Mouse (Mus musculus) embryonic stem cell, embryonic (primary cell): ENCODE results near the gene Cops4.

Experiments
- CTCF ChIA-PET, 4 experiments: fragments of 300-600 bp in 2 of 4; fragments of 350-600 bp in 2 of 4; sonication (Branson Sonifier 250); formaldehyde crosslinking; loops; one replicate each; lab custom pipeline; 2022; ENCODE audit warnings: inconsistent platforms in 2 of 4; lab: Charles Lee
- POLR2A ChIA-PET, 4 experiments: fragments of 300-600 bp in 2 of 4; fragments of 350-600 bp in 2 of 4; sonication (Branson Sonifier 250); formaldehyde crosslinking; loops; one replicate each; lab custom pipeline; 2022; ENCODE audit warnings: antibody characterized with exemption in 4 of 4, inconsistent platforms in 1 of 4; lab: Charles Lee

Cops4 gene

GRCm38 (mm10) chr5:100518049-100519026 lies at the start of gene Cops4:
TSS of gene Cops4 (plus strand) at chr5:100518309.
- ChIA-PET CTCF (interaction anchor here in 3 of 4 experiments (0.6 to 1.1 kb wide), 9 partner anchors 18 to 235 kb away, joined by 3 to 4 read pairs (median 3); partner anchors contain the start of gene Coq2 (in 1 of the 3)), POLR2A (interaction anchor here (0.6 to 3.6 kb wide), 118 partner anchors 8 to 869 kb away, joined by 3 to 54 read pairs (median 4); partner anchors contain the start of genes Coq2 (in 3 of the 4), Helq (in 3 of the 4), Mrps18c (in 3 of the 4) and Lin54 (in 2 of the 4))

GRCm38 (mm10) chr5:100476328-100476727 lies 41.8 kb upstream of the Cops4 start:
- POLR2A ChIA-PET = interaction anchor here in 3 of 4 experiments (0.6 to 1.9 kb wide), 28 partner anchors 9 to 1538 kb away, joined by 3 to 11 read pairs (median 4); partner anchors contain the start of genes Cops4 (in 1 of the 3), Coq2 (in 1 of the 3) and Lin54 (in 1 of the 3)
- CTCF ChIA-PET = interaction anchor here (0.6 to 2.1 kb wide), 55 partner anchors 10 to 1224 kb away, joined by 3 to 34 read pairs (median 4); partner anchors contain the start of gene Cops4 (in 3 of the 4)

GRCm38 (mm10) chr5:100477604-100478003 lies 40.5 kb upstream of the Cops4 start:
- POLR2A ChIA-PET = interaction anchor here in 2 of 4 experiments (1.5 to 1.9 kb wide), 2 partner anchors 11 to 59 kb away, joined by 4 to 5 read pairs; no protein-coding TSS in a partner anchor
- CTCF ChIA-PET = interaction anchor here in 2 of 4 experiments (0.5 to 1.9 kb wide), 2 partner anchors 10 to 198 kb away, joined by 3 to 6 read pairs; partner anchors contain the start of gene Coq2 (in 1 of the 2)

GRCm38 (mm10) chr5:100483569-100483968 lies 34.5 kb upstream of the Cops4 start:
- POLR2A ChIA-PET = interaction anchor here in 3 of 4 experiments (0.7 to 2.0 kb wide), 6 partner anchors 15 to 84 kb away, joined by 3 to 9 read pairs (median 4); partner anchors contain the start of gene Cops4 (in 1 of the 3)
- CTCF ChIA-PET = interaction anchor here in 1 of 4 experiments (0.7 kb wide), 1 partner anchor 225 kb away, joined by 4 read pairs; no protein-coding TSS in a partner anchor

- CTCF ChIA-PET = interaction anchor here in 3 of 4 experiments (0.7 to 2.4 kb wide), 5 partner anchors 10 to 205 kb away, joined by 3 to 8 read pairs (median 5); no protein-coding TSS in a partner anchor
- POLR2A ChIA-PET = interaction anchor here in 3 of 4 experiments (0.7 to 2.6 kb wide), 14 partner anchors 11 to 448 kb away, joined by 3 to 10 read pairs (median 4); partner anchors contain the start of gene Cops4 (in 1 of the 3)
Observed at GRCm38 (mm10) chr5:100487120-100487519, 31.0 kb upstream of the Cops4 start.

- CTCF ChIA-PET = interaction anchor here in 2 of 4 experiments (0.7 kb wide), 2 partner anchors 234 to 1290 kb away, joined by 3 to 8 read pairs; no protein-coding TSS in a partner anchor
- POLR2A ChIA-PET = interaction anchor here in 2 of 4 experiments (0.5 to 4.1 kb wide), 6 partner anchors 10 to 449 kb away, joined by 3 to 14 read pairs (median 5); partner anchors contain the start of gene Hnrnpdl (in 1 of the 2)
Observed at GRCm38 (mm10) chr5:100488231-100488630, 29.9 kb upstream of the Cops4 start.

- POLR2A ChIA-PET = interaction anchor here in 3 of 4 experiments (0.5 to 4.1 kb wide), 10 partner anchors 8 to 116 kb away, joined by 3 to 18 read pairs (median 4); no protein-coding TSS in a partner anchor
Observed at GRCm38 (mm10) chr5:100489340-100489739, 28.8 kb upstream of the Cops4 start.

GRCm38 (mm10) chr5:100491704-100492103 lies 26.4 kb upstream of the Cops4 start:
- CTCF ChIA-PET = interaction anchor here in 1 of 4 experiments (1.8 kb wide), 1 partner anchor 16 kb away, joined by 7 read pairs; no protein-coding TSS in a partner anchor
- POLR2A ChIA-PET = interaction anchor here in 3 of 4 experiments (0.6 to 4.1 kb wide), 12 partner anchors 7 to 69 kb away, joined by 3 to 18 read pairs (median 8); partner anchors contain the start of genes Cops4 (in 2 of the 3) and Lin54 (in 1 of the 3)

More at GRCm38 (mm10) chr5:100489340-100489739, 28.8 kb upstream of the Cops4 start:
- CTCF ChIA-PET = interaction anchor here in 3 of 4 experiments (1.0 to 1.7 kb wide), 3 partner anchors 13 kb away, joined by 3 read pairs; no protein-coding TSS in a partner anchor

- POLR2A ChIA-PET = interaction anchor here in 3 of 4 experiments (0.6 to 3.8 kb wide), 26 partner anchors 9 to 460 kb away, joined by 3 to 36 read pairs (median 5); partner anchors contain the start of gene Cops4 (in 3 of the 3)
Observed at GRCm38 (mm10) chr5:100498436-100499180, 19.5 kb upstream of the Cops4 start.

GRCm38 (mm10) chr5:100499243-100499642 lies 18.9 kb upstream of the Cops4 start:
- POLR2A ChIA-PET = interaction anchor here in 2 of 4 experiments (0.8 to 3.8 kb wide), 13 partner anchors 9 to 335 kb away, joined by 3 to 36 read pairs (median 9); partner anchors contain the start of gene Cops4 (in 2 of the 2)
- CTCF ChIA-PET = interaction anchor here in 1 of 4 experiments (0.9 kb wide), 1 partner anchor 8 kb away, joined by 3 read pairs; no protein-coding TSS in a partner anchor

More at GRCm38 (mm10) chr5:100498436-100499180, 19.5 kb upstream of the Cops4 start:
- CTCF ChIA-PET = interaction anchor here in 3 of 4 experiments (0.7 to 1.2 kb wide), 3 partner anchors 8 to 22 kb away, joined by 3 to 5 read pairs (median 3); partner anchors contain the start of gene Cops4 (in 1 of the 3)

GRCm38 (mm10) chr5:100499831-100500304 lies 18.2 kb upstream of the Cops4 start:
- CTCF ChIA-PET = interaction anchor here in 1 of 4 experiments (0.9 kb wide), 1 partner anchor 9 kb away, joined by 3 read pairs; no protein-coding TSS in a partner anchor

GRCm38 (mm10) chr5:100500458-100500961 lies 17.6 kb upstream of the Cops4 start, which contains the start of gene Lin54:
TSS of gene Lin54 (minus strand) at chr5:100500639.
- CTCF ChIA-PET = no interaction called here
- POLR2A ChIA-PET = interaction anchor here in 3 of 4 experiments (0.6 to 3.4 kb wide), 8 partner anchors 9 to 478 kb away, joined by 3 to 23 read pairs (median 4); partner anchors contain the start of gene Cops4 (in 3 of the 3)

More at GRCm38 (mm10) chr5:100499831-100500304, 18.2 kb upstream of the Cops4 start:
- POLR2A ChIA-PET = interaction anchor here in 2 of 4 experiments (0.8 to 3.8 kb wide), 9 partner anchors 10 to 82 kb away, joined by 4 to 36 read pairs (median 14); partner anchors contain the start of gene Cops4 (in 2 of the 2)

GRCm38 (mm10) chr5:100501267-100501666 lies 16.8 kb upstream of the Cops4 start:
- POLR2A ChIA-PET = interaction anchor here in 3 of 4 experiments (0.6 to 3.4 kb wide), 7 partner anchors 10 to 84 kb away, joined by 3 to 23 read pairs (median 4); partner anchors contain the start of gene Cops4 (in 3 of the 3)

GRCm38 (mm10) chr5:100509247-100509646 lies 8.9 kb upstream of the Cops4 start:
- ChIA-PET CTCF (no interaction called here), POLR2A (interaction anchor here in 3 of 4 experiments (0.6 to 2.8 kb wide), 8 partner anchors 9 to 97 kb away, joined by 3 to 13 read pairs (median 4); partner anchors contain the start of gene Cops4 (in 3 of the 3))

More at GRCm38 (mm10) chr5:100501267-100501666, 16.8 kb upstream of the Cops4 start:
- CTCF ChIA-PET = no interaction called here

- ChIA-PET POLR2A (no interaction called here), CTCF (no interaction called here)
Observed at GRCm38 (mm10) chr5:100512576-100512975, 5.5 kb upstream of the Cops4 start.
